Mouse (Mus musculus) hindbrain, postnatal 0 days (tissue): Measurements from ENCODE around the gene Pycr1. TPM values are rescaled to one million over a fixed set of nuclear protein-coding genes. Genes with fewer than 3 reads are reported as not detected.

Experiments
- ATAC-seq: fragments of 200-750 bp; cut with Nextera tagmentation; 2 replicates; pipeline ENCODE4 v1.8.0; 2017; ENCODE audit warnings: mild to moderate bottlenecking, moderate TSS enrichment, moderate library complexity
- DNase-seq: peaks from one replicate; pipeline ENCODE4 v3.0.0-alpha.2; 2015; ENCODE audit warnings: low spot score
- H3K27ac ChIP-seq: fragments of 300-500 bp; sonication (generic); 2 replicates; pipeline ENCODE4 v1.5.1; 2014; ENCODE audit warnings: mild to moderate bottlenecking
- H3K27me3 ChIP-seq: fragments of 300-500 bp; sonication (generic); 2 replicates; pipeline ENCODE4 v1.6.1; 2014; ENCODE audit warnings: low read length, mixed read lengths; ENCODE audit not compliant: insufficient read depth
- H3K36me3 ChIP-seq: fragments of 300-500 bp; sonication (generic); 2 replicates; pipeline ENCODE4 v1.6.1; 2014; ENCODE audit warnings: low read length, mixed read lengths; ENCODE audit not compliant: insufficient read depth
- H3K4me1 ChIP-seq: fragments of 300-500 bp; sonication (generic); 2 replicates; pipeline ENCODE4 v1.6.1; 2014; ENCODE audit warnings: antibody characterized with exemption, low read length, mixed read lengths; ENCODE audit not compliant: insufficient read depth
- H3K4me2 ChIP-seq: fragments of 300-500 bp; sonication (generic); 2 replicates; pipeline ENCODE4 v1.6.1; 2014; ENCODE audit warnings: low read depth, mild to moderate bottlenecking, low read length, moderate library complexity, mixed read lengths
- H3K4me3 ChIP-seq: fragments of 300-500 bp; sonication (generic); 2 replicates; pipeline ENCODE4 v1.5.1; 2014; ENCODE audit warnings: low read length
- H3K9ac ChIP-seq: fragments of 300-500 bp; sonication (generic); replicated peaks from 2 replicates; pipeline ENCODE4 v1.6.1; 2014; ENCODE audit warnings: mild to moderate bottlenecking, low read length, moderate library complexity, mixed read lengths
- H3K9me3 ChIP-seq: fragments of 300-500 bp; sonication (generic); 2 replicates; pipeline ENCODE4 v1.6.1; 2016; ENCODE audit warnings: low read length, mixed read lengths
- CTCF ChIP-seq: IDR thresholded peaks from 2 replicates; pipeline ENCODE4 v1.5.1; 2016; ENCODE audit warnings: antibody characterized with exemption, control low read depth, low read depth
- WGBS: fragments of 180-500 bp; shearing (Covaris S2); extraction: QIAGEN DNeasy Blood & Tissue Kit; methylation state at CpG from one replicate; pipeline ENCODE4 v1.1.7; 2014; 5-methylcytosine and 5-hydroxymethylcytosine counted together
- polyA plus RNA-seq: library from polyadenylated mRNA; unstranded; fragments of >200 nt; fragmentation: Nextera tagmentation; extraction: Ambion mirVana; gene quantifications from 2 replicates; pipeline ENCODE4 v1.2.1, GENCODE M21; 2015
- total RNA-seq: library from RNA; depleted of rRNA; stranded (reverse); fragments of >200 nt; gene quantifications from 2 replicates; pipeline ENCODE4 v1.2.3, GENCODE M21; 2014

Gene Pycr1
- total and polyA plus RNA-seq, 2 experiments from 2014 or later = 9.3 to 13.8 TPM

GRCm38 (mm10) chr11:120658876-120659410 is 15.4 kb upstream of the Pycr1 start:
- ATAC-seq (no peak), DNase-seq (peak; percentile 80)
- H3K27me3 ChIP-seq = peaks cover 68% of the 10 kb centered on the region
- TF ChIP-seq CTCF = peak; percentile 81
- H3K4me3 ChIP-seq = peak overlapping the region; percentile 32
- H3K9me3 ChIP-seq = no peaks in the 10 kb centered on the region
- 2% methylated on average over 24 of the region's 24 CpGs for WGBS
- no peak overlapping the region for H3K9ac ChIP-seq
- H3K4me1 ChIP-seq = no peaks in the 10 kb centered on the region
- no peak overlapping the region for H3K27ac ChIP-seq
- no peaks in the 10 kb centered on the region for H3K36me3 ChIP-seq
- H3K4me2 ChIP-seq = 0 out of 2 replicates have a peak overlapping the region, but pooled peaks have one; percentile 2

DNA sequence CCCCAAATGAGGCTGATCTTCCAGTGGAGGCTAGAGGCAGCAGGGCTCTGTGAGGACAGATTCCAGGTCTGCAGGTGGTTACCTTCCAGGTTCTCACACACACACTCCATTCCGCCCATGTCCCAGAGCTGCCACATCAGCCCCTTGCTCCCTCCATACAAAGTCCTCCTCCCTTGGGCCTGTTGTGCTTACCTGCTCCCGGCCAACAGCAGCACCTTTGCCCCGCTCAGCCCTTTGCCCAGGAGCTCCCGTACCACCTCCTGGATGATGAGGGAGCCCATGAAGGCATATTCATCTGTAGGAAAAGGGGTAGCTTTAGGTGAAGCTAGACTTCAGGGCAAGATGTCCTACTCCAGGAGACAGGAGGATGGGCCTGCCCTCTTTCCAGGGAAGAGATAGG is 13.7 kb upstream of the Pycr1 start:
- H3K27me3 ChIP-seq = peaks cover 56% of the 10 kb centered on the region
- TF ChIP-seq CTCF = no peak

DNA sequence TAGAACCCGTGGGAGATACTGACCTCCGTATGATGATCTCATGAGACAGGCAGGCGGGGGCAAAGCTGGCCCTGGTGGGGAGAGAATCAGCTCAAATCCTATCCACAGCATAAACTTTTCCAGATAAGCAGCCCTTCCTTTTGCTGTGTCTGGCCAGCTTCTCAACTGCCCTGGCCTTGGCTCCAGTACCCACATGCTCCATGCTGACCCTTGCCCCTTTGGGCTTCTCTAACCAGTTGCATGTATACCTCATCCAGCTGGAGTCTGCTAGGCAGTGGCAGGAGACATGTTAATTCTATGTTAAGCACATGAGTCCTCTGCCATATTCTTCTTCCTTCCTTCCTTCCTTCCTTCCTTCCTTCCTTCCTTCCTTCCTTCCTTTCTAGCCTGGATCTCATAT is 11.2 kb upstream of the Pycr1 start:
- 77% methylated on average over 3 of the region's 3 CpGs for WGBS
- H3K4me1 ChIP-seq = no peaks in the 10 kb centered on the region
- no peak for ATAC-seq
- H3K27ac ChIP-seq = no peak overlapping the region
- TF ChIP-seq CTCF = no peak
- no peak overlapping the region for H3K4me3 ChIP-seq
- no peak overlapping the region for H3K9ac ChIP-seq
- H3K9me3 ChIP-seq = no peaks in the 10 kb centered on the region
- no peak for DNase-seq
- H3K36me3 ChIP-seq = no peaks in the 10 kb centered on the region
- H3K27me3 ChIP-seq = peaks cover 31% of the 10 kb centered on the region
- no peak overlapping the region for H3K4me2 ChIP-seq

More for the DNA sequence above, 13.7 kb upstream of the Pycr1 start:
- Histone ChIP-seq H3K4me2 (no peak overlapping the region), H3K4me1 (no peaks in the 10 kb centered on the region), H3K36me3 (no peaks in the 10 kb centered on the region), H3K27ac (no peak overlapping the region), H3K9ac (no peak overlapping the region), H3K9me3 (no peaks in the 10 kb centered on the region), H3K4me3 (no peak overlapping the region)
- WGBS = 92% methylated on average over 4 of the region's 4 CpGs
- no peak for DNase-seq
- no peak for ATAC-seq

DNA sequence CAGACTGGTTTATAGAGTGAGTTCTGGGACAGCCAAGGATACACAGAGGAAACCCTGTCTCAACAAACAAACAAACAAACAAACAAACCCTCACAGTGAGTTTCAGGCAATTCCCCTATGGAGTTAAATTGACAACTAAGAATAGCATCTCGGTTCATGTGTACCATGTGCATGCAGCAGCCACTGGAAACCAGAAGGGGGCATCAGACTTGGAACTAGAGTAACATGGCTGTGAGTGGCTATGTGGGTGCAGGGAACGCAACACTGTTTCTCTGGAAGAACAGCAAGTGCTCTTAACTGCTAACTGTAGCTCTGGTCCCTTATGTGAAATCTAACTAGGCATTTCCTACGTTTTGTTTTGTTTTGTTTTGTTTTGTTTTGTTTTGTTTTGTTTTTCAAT is 8.3 kb upstream of the Pycr1 start:
- Histone ChIP-seq H3K9ac (no peak overlapping the region), H3K27ac (no peak overlapping the region), H3K9me3 (no peaks in the 10 kb centered on the region), H3K4me2 (no peak overlapping the region), H3K27me3 (peaks cover 4% of the 10 kb centered on the region; the same call in 1 of the 2 replicates), H3K36me3 (no peaks in the 10 kb centered on the region), H3K4me1 (0 out of 2 replicates have a peak, but pooled peaks cover 6% of the 10 kb centered on the region), H3K4me3 (no peak overlapping the region)
- DNase-seq (no peak), ATAC-seq (no peak)
- 73% methylated on average over 3 of the region's 3 CpGs for WGBS
- peak; percentile 40 for TF ChIP-seq CTCF

GRCm38 (mm10) chr11:120648001-120648476 is 4.5 kb upstream of the Pycr1 start, which contains the start of gene Myadml2:
TSS of gene Myadml2 (minus strand) at chr11:120648158.
- no peak within 1 kb of the TSS for H3K27ac ChIP-seq
- peaks cover 9% of the 10 kb centered on the region; the same call in 1 of the 2 replicates for H3K4me1 ChIP-seq
- no peaks in the 10 kb centered on the region for H3K9me3 ChIP-seq
- peak within 1 kb of the TSS; percentile 18 for H3K4me3 ChIP-seq
- peak within 1 kb of the TSS; percentile 28 for H3K9ac ChIP-seq
- H3K4me2 ChIP-seq = peak within 1 kb of the TSS; percentile 49
- 3% methylated on average over 13 of the region's 13 CpGs for WGBS
- no peaks in the 10 kb centered on the region for H3K27me3 ChIP-seq
- no peaks in the 10 kb centered on the region for H3K36me3 ChIP-seq
- no peak for TF ChIP-seq CTCF
- DNase-seq = peak; percentile 23
- ATAC-seq = no peak

GRCm38 (mm10) chr11:120647047-120647830 is 3.7 kb upstream of the Pycr1 start:
- no peak for TF ChIP-seq CTCF

More at GRCm38 (mm10) chr11:120647047-120647830, 3.7 kb upstream of the Pycr1 start:
- DNase-seq = no peak
- WGBS = 81% methylated on average over 35 of the region's 35 CpGs
- Histone ChIP-seq H3K4me1 (peaks cover 13% of the 10 kb centered on the region; the same call in 1 of the 2 replicates), H3K36me3 (no peaks in the 10 kb centered on the region), H3K4me3 (no peak overlapping the region), H3K27me3 (no peaks in the 10 kb centered on the region), H3K4me2 (peak overlapping the region; percentile 49), H3K9me3 (no peaks in the 10 kb centered on the region), H3K9ac (no peak overlapping the region; the same call in 1 of the 2 replicates), H3K27ac (no peak overlapping the region)
- ATAC-seq = no peak
